Mouse (Mus musculus): Measurements from ENCODE around the gene Nav2. TPM values are rescaled to one million over a fixed set of nuclear protein-coding genes. Genes with fewer than 3 reads are reported as not detected.

Gene Nav2
- polyA plus RNA-seq, 1 experiment from 2014 or later: 12.4 TPM

DNA sequence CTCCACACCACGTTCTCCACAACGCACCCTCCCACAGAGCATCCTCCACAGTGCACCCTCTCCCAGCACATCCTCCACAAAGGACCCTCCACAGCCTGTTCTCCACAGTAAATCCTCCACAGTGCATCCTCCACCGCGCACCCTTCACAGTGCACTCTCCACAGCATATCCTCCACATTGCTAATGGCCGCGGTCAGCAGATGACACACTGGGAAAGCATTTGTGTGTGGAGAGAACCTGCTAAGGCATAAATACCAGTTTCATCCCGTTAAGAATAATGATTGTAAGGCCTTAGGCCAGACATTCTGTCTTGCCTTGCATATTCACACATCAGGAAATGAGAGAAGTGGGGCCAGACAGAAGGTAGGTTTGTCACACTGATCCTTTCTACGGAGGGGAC is 219.7 kb downstream of the Nav2 start:
- peaks cover 4% of the 10 kb centered on the region for H3K4me1 ChIP-seq (replicated peaks)
- peaks cover 25% of the 10 kb centered on the region; the same call in 1 of the 2 replicates for H3K27me3 ChIP-seq
- H3K4me2 ChIP-seq: no peak overlapping the region
- no peak overlapping the region for H3K4me3 ChIP-seq (replicated peaks)
- H3K27ac ChIP-seq: no peak overlapping the region
- ATAC-seq (ENCODE audit: insufficient number of reproducible peaks, insufficient read depth, low FRiP score, low TSS enrichment, low read depth): no peak
- 82% methylated on average over 8 of the region's 8 CpGs for WGBS
- H3K9ac ChIP-seq (replicated peaks): no peak overlapping the region
- H3K9me3 ChIP-seq: no peaks in the 10 kb centered on the region
- H3K36me3 ChIP-seq: no peaks in the 10 kb centered on the region

DNA sequence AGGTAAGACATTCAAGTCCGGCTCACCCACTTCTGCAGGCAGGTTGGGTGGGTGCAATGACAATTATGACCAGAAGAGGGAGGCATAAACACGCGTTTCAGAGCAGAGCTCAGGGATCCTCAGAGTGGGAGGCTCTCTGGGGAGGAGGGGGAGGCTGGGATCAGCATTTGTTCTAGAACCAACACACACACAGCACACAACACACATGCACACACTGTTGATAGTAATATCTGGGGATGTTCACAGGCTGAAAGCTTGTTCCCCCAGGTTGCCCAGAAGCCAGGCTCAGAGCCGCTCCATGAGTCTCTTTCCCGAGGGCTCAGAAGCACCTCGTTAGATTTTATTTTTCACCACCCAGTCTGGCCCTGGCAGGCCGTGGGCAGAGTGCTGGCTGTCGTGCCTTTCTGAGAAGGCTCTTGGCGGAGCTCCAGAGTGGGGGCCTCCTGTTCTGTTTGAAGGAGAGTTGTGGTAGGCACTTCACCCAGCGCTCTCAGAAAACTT is 224.4 kb downstream of the Nav2 start:
- Histone ChIP-seq H3K4me3 (replicated peaks) (no peak overlapping the region), H3K4me2 (peak overlapping the region; percentile 24), H3K9me3 (0 out of 2 replicates have a peak, but pooled peaks cover 6% of the 10 kb centered on the region), H3K36me3 (no peaks in the 10 kb centered on the region), H3K27me3 (peaks cover 18% of the 10 kb centered on the region; the same call in 1 of the 2 replicates), H3K27ac (no peak overlapping the region), H3K9ac (replicated peaks) (no peak overlapping the region), H3K4me1 (replicated peaks) (peaks cover 5% of the 10 kb centered on the region)
- ATAC-seq (ENCODE audit: insufficient number of reproducible peaks, insufficient read depth, low FRiP score, low TSS enrichment, low read depth): peak; percentile 64; the same call in 1 of the 2 replicates
- WGBS: 23% methylated on average over 10 of the region's 10 CpGs

DNA sequence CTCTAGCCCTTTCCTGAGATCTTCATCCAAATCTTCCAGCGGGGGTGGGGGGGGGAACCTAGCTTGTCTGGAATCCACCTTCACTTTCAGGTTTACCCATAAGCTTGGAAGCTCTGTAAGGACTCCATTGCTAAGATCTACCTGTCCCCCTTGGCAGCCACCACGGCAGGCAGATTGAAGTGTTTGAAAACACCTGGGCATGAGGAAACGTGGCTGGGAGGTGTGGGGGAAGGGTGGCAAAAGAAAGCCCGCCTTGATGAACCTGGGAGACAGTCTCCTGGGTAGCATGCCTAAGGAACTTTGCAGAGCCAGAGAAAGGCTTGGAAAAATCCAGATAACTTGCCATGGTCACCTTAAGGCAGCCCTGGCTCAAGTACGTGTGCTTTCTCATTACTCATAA is 225.9 kb downstream of the Nav2 start:
- 71% methylated on average over 5 of the region's 5 CpGs for WGBS
- H3K9me3 ChIP-seq: 0 out of 2 replicates have a peak, but pooled peaks cover 6% of the 10 kb centered on the region
- H3K4me2 ChIP-seq: no peak overlapping the region
- H3K9ac ChIP-seq (replicated peaks): no peak overlapping the region
- H3K27me3 ChIP-seq: 0 out of 2 replicates have a peak, but pooled peaks cover 4% of the 10 kb centered on the region
- no peaks in the 10 kb centered on the region for H3K36me3 ChIP-seq
- ATAC-seq (ENCODE audit: insufficient number of reproducible peaks, insufficient read depth, low FRiP score, low TSS enrichment, low read depth): no peak
- peaks cover 5% of the 10 kb centered on the region for H3K4me1 ChIP-seq (replicated peaks)
- no peak overlapping the region for H3K4me3 ChIP-seq (replicated peaks)
- no peak overlapping the region for H3K27ac ChIP-seq

DNA sequence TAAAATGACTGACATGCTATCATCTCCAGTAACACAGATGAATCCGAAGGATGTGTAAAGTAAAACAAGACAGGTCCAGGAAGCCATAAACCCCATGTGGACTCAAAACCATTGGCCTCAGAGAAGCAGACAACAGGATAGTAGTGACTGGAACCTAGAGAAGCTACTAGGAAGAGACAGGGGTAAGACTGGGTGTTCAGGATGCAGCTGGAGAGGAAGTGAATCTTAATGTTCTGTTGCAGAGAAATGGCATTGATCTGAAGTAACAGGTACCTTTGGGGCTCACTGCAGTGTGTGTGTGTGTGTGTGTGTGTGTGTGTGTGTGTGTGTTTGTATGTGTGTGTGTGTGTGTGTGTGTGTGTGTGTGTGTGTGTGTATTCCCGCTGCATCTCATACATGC is 231.2 kb downstream of the Nav2 start:
- H3K9me3 ChIP-seq: 0 out of 2 replicates have a peak, but pooled peaks cover 6% of the 10 kb centered on the region
- no peak for ATAC-seq (ENCODE audit: insufficient number of reproducible peaks, insufficient read depth, low FRiP score, low TSS enrichment, low read depth)
- H3K4me1 ChIP-seq (replicated peaks): no peaks in the 10 kb centered on the region
- H3K36me3 ChIP-seq: no peaks in the 10 kb centered on the region
- H3K4me3 ChIP-seq (replicated peaks): no peak overlapping the region
- no peak overlapping the region for H3K4me2 ChIP-seq
- WGBS: 95% methylated on average over 2 of the region's 2 CpGs
- H3K9ac ChIP-seq (replicated peaks): no peak overlapping the region
- H3K27me3 ChIP-seq: no peaks in the 10 kb centered on the region
- H3K27ac ChIP-seq: no peak overlapping the region

DNA sequence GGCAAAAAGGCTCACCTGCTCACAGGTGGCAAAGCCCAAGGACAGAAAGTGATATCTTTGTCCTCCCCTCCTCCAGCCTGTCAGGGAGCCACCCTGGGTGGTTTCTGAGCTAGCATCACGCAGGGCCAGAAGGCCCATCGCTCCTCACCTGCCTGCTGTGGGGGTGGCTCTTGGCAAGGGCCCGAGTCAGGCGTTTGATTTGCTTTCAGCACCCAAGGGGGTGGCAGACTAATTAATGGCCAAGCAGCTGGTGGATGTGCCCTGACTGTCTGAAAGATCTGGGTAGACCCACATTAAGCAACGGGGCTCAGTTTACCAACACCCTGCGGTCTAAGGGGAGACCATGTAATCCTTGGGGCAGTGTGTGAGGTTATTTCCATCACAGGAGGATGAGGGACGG is 235.4 kb downstream of the Nav2 start:
- H3K4me2 ChIP-seq: no peak overlapping the region
- H3K4me3 ChIP-seq (replicated peaks): no peak overlapping the region
- peaks cover 8% of the 10 kb centered on the region; the same call in 1 of the 2 replicates for H3K4me1 ChIP-seq (replicated peaks)
- no peaks in the 10 kb centered on the region for H3K27me3 ChIP-seq
- ATAC-seq (ENCODE audit: insufficient number of reproducible peaks, insufficient read depth, low FRiP score, low TSS enrichment, low read depth): no peak
- H3K9me3 ChIP-seq: no peaks in the 10 kb centered on the region
- no peak overlapping the region for H3K9ac ChIP-seq (replicated peaks)
- 75% methylated on average over 7 of the region's 7 CpGs for WGBS
- H3K36me3 ChIP-seq: no peaks in the 10 kb centered on the region
- H3K27ac ChIP-seq: no peak overlapping the region

DNA sequence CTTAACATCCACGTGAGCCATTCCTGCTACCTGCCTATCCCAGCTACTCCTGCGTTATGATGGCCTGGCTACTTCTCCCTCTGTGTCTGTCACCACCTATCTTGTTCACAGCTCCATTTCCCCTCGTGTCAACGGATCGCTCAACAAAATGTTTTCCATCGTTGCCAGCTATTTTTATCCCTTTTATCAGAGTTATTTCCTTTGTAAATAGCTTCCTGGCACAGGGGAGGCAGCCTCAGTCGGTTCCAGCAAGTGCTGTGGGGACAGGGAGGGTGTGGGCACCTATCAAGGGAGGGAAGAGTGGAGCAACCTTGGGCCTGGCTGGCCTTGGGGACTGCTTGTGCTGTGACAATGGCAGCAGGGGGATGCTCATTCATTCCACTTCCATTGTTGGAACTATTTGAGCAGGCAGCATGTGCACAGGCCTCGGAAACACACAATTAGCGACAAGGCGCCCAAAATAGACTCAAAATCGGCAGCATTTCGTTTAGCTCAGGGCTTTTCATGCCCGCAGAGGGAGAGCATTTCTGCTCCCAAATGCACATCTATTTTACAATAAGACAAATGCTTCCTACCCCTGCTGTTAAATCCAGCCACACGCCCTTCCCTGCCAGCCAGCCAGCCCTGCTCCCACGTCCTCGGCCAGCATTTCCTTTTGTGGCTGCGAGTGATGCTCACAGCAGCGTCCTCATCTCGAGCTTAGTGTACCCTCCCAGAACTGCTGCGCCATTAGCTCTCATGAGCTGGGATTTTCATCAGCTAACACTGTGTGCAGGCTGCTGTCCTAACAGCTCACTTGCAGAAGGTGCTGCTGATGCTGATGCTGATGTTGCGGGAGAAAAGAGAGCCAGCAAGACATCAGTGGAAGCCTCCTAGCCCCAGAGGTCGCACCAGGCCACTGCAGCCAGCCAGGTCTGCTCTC is 237.5 kb downstream of the Nav2 start:
- no peaks in the 10 kb centered on the region for H3K27me3 ChIP-seq
- no peaks in the 10 kb centered on the region for H3K36me3 ChIP-seq
- peaks cover 8% of the 10 kb centered on the region; the same call in 1 of the 2 replicates for H3K4me1 ChIP-seq (replicated peaks)
- H3K4me2 ChIP-seq: no peak overlapping the region
- no peak for ATAC-seq (ENCODE audit: insufficient number of reproducible peaks, insufficient read depth, low FRiP score, low TSS enrichment, low read depth)
- no peak overlapping the region for H3K9ac ChIP-seq (replicated peaks)
- WGBS: 68% methylated on average over 22 of the region's 22 CpGs
- H3K9me3 ChIP-seq: no peaks in the 10 kb centered on the region
- H3K27ac ChIP-seq: no peak overlapping the region
- H3K4me3 ChIP-seq (replicated peaks): no peak overlapping the region

DNA sequence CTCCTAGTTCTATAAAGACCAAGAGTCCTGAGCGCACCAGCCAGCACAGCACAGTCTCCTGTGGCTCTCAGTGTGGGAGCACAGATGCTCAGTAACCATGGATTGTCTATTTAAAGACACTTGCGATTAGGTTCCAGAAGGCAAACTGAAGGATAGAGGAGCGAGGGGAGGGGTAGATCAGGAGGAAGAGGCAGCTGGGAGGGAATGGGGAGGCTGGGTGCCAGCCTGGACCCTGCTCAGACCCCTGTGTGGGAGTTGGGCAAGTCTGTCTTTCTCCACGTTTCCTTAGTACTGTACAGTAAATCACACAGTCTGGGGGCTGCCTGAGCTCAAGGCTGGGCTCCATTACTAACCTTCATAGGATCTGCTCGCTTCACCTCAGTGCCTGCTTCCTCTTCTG is 243.8 kb downstream of the Nav2 start:
- 63% methylated on average over 5 of the region's 5 CpGs for WGBS
- H3K4me2 ChIP-seq: no peak overlapping the region
- no peaks in the 10 kb centered on the region for H3K4me1 ChIP-seq (replicated peaks)
- no peaks in the 10 kb centered on the region for H3K36me3 ChIP-seq
- ATAC-seq (ENCODE audit: insufficient number of reproducible peaks, insufficient read depth, low FRiP score, low TSS enrichment, low read depth): no peak
- H3K9ac ChIP-seq (replicated peaks): no peak overlapping the region
- no peaks in the 10 kb centered on the region for H3K9me3 ChIP-seq
- no peaks in the 10 kb centered on the region for H3K27me3 ChIP-seq
- H3K27ac ChIP-seq: no peak overlapping the region
- no peak overlapping the region for H3K4me3 ChIP-seq (replicated peaks)

DNA sequence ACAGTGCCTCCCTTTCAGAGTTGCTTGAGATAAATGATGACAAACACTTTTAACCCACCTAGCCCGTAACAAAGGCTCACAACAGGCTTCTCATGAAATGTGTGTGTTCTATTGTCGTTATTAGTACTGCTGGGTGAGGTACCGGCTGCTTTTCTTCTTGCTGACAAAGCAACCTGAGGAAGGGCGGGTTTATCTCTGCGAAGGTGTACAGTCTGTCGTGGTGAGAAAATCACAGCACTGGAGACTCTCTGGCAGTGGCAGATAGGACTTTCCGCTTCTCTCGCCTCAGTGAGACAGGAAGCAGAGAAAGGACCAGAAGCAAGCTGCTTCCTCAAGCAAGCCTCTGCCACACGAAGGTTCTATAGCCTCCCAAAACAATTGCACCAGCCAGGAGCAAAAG is 244.2 kb downstream of the Nav2 start:
- H3K4me1 ChIP-seq (replicated peaks): no peaks in the 10 kb centered on the region
- H3K27ac ChIP-seq: no peak overlapping the region
- no peak overlapping the region for H3K4me3 ChIP-seq (replicated peaks)
- no peaks in the 10 kb centered on the region for H3K27me3 ChIP-seq
- H3K9me3 ChIP-seq: no peaks in the 10 kb centered on the region
- no peak for ATAC-seq (ENCODE audit: insufficient number of reproducible peaks, insufficient read depth, low FRiP score, low TSS enrichment, low read depth)
- WGBS: 75% methylated on average over 9 of the region's 9 CpGs
- no peaks in the 10 kb centered on the region for H3K36me3 ChIP-seq
- no peak overlapping the region for H3K9ac ChIP-seq (replicated peaks)
- no peak overlapping the region for H3K4me2 ChIP-seq

DNA sequence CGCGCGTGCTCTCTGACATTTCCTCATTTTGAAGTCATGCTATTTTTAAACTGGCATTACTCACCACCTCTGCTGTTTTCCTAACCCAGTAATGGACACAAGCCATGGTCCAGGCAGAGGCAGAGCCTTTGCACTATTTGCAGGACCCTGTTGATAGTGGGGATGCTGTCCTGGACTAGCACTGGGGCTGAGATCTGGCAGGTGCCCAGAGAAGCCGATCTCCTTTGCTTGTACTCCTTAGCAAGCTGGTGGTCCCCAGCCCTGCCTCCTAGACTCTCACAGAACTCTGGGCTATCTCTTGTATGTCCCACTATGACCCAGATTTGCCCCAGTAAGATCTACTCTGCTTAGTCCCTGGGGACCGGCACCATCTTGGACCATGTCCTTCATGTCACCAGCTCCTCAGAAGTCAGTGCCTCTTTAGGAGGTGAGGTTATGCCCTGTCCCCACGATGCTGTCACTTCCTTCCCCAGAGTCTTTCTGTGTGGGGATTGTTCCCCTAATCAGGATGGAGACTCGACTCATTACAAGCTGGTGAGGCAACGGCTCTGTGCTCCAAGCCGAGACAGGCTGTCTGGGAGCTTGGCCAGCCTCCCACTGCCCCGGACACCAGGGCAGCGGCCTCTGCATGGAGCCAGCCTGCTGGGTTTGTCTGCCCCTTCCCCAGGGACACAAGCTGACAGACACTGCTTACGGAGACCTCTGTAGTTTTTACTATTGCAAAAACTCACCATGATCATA is 250.3 kb downstream of the Nav2 start:
- 79% methylated on average over 12 of the region's 12 CpGs for WGBS
- H3K9me3 ChIP-seq: no peaks in the 10 kb centered on the region
- no peak overlapping the region for H3K27ac ChIP-seq
- H3K4me3 ChIP-seq (replicated peaks): no peak overlapping the region
- peaks cover 7% of the 10 kb centered on the region for H3K4me1 ChIP-seq (replicated peaks)
- no peaks in the 10 kb centered on the region for H3K36me3 ChIP-seq
- 0 out of 2 replicates have a peak, but pooled peaks have one; percentile 13 for ATAC-seq (ENCODE audit: insufficient number of reproducible peaks, insufficient read depth, low FRiP score, low TSS enrichment, low read depth)
- H3K9ac ChIP-seq (replicated peaks): no peak overlapping the region
- H3K4me2 ChIP-seq: no peak overlapping the region
- no peaks in the 10 kb centered on the region; the same call in 1 of the 2 replicates for H3K27me3 ChIP-seq

DNA sequence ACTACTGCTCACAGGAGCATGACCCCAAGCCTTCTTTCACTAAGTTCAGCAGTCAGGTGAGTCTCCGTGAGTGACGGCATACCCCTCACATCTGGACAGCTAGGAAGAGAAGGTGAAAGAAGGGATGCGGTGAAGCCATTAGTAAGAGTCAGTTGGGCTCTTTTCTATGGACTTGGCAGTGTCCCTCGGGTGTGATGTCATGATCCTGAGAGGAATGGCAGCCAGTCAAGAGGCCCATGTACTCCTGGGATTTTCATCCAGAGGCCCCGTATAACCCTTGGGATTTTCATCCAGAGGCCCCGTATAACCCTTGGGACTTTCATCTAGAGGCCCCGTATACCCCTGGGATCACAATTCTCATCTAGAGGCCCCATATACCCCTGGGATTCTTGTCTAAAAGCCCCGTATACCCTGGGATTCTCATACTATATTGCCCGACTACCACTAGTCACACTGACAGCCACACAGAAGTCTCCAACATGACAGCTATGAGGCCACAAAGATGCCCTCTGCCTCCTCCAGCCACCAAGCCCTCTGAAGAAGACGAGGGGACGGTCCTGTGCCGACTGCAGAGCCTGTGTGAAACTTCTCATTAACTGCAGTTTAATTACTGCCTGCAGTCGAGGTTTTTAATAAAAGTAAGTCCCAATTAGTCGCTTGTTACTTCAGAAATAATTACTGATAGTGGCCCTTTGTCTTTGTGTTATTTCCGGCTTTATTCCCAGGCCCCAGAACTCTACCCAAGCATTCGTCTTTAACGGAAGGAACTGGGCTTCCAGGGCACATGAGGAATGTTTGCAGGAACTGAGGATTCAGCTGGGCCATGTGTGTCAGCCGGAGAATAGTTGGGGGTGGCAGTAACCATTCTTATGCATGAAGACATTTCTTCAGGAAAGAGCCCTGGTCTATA is 251.4 kb downstream of the Nav2 start:
- Histone ChIP-seq H3K9ac (replicated peaks) (no peak overlapping the region), H3K27ac (no peak overlapping the region), H3K4me1 (replicated peaks) (peaks cover 7% of the 10 kb centered on the region), H3K4me2 (no peak overlapping the region), H3K4me3 (replicated peaks) (no peak overlapping the region), H3K9me3 (no peaks in the 10 kb centered on the region), H3K36me3 (no peaks in the 10 kb centered on the region), H3K27me3 (no peaks in the 10 kb centered on the region; the same call in 1 of the 2 replicates)
- ATAC-seq (ENCODE audit: insufficient number of reproducible peaks, insufficient read depth, low FRiP score, low TSS enrichment, low read depth): 0 out of 2 replicates have a peak, but pooled peaks have one; percentile 16
- WGBS: 66% methylated on average over 18 of the region's 18 CpGs

Measured in limb, embryonic 12.5 days (tissue).